Mouse (Mus musculus): ENCODE results near the gene Mlycd. TPM values are rescaled to one million over a fixed set of nuclear protein-coding genes. Genes with fewer than 3 reads are reported as not detected.

The Mlycd gene
- 5.1 and 5.6 TPM in 2 replicates for polyA plus RNA-seq (2012; rRNA removed)

GRCm38 (mm10) chr8:119394524-119395026, at the start of gene Mlycd:
TSS of gene Mlycd (plus strand) at chr8:119394878.

DNA sequence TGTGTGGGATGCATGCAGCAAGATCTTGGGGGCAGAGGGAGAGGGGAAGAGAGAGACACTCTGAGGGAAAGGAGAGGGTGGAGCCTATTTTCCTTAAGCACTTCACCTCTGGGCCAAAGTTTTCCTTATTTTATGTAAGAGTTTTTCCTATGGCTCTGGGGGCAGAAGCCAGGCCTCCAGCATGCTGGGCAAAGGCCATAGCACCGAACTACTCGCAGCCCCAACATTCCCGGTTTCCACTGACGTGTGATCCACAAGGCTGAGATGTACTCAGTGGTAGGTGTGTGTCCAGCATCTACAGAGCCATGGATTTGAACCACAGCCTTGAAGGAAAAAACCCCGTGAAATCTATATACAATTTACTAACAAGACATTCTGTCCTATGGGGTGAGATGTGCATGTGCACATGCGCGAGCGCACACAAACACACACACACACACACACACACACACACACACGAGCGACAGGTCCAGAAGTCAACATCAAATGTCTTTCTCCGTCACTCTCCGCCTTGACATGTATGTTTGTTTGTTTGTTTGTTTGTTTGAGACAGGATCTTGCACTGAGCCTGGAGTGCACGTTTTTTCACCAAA, 39.0 kb downstream of the Mlycd start, which contains the start of gene Osgin1:
Gene Osgin1, plus strand, starts transcription at position 543 of the 593 bp plus-strand sequence.

GRCm38 (mm10) chr8:119446211-119446989, 51.7 kb downstream of the Mlycd start, which contains the start of gene Necab2:
TSS of gene Necab2 (plus strand) at chr8:119446719.

Other genes with a start within 250 kb of the Mlycd start
- gene Hsbp1, start 50.4 kb upstream of the Mlycd start, polyA plus RNA-seq (2012; rRNA removed): 54.2 and 57.4 TPM in 2 replicates
- gene Osgin1, start 39.2 kb downstream of the Mlycd start, polyA plus RNA-seq (2012; rRNA removed): 15.8 and 17.9 TPM in 2 replicates
- 0.05 TPM in 2 replicates for gene Necab2, start 51.8 kb downstream of the Mlycd start, polyA plus RNA-seq (2012; rRNA removed)
- gene Slc38a8, start 106.8 kb downstream of the Mlycd start, polyA plus RNA-seq (2012; rRNA removed): 0.01 TPM in 1 of 2 replicates, not detected in the other
- gene Mbtps1, start 163.9 kb downstream of the Mlycd start, polyA plus RNA-seq (2012; rRNA removed): 21.2 and 25.1 TPM in 2 replicates
- gene Hsdl1, start 180.3 kb downstream of the Mlycd start, polyA plus RNA-seq (2012; rRNA removed): 7.5 and 8.0 TPM in 2 replicates
- gene Dnaaf1, start 180.4 kb downstream of the Mlycd start, polyA plus RNA-seq (2012; rRNA removed): 0.03 and 0.05 TPM in 2 replicates
- gene Taf1c, start 210.3 kb downstream of the Mlycd start, polyA plus RNA-seq (2012; rRNA removed): 5.6 and 6.9 TPM in 2 replicates
- not detected in 2 replicates for gene Adad2, start 217.9 kb downstream of the Mlycd start, polyA plus RNA-seq (2012; rRNA removed)
- not detected in 2 replicates for gene Kcng4, start 240.8 kb downstream of the Mlycd start, polyA plus RNA-seq (2012; rRNA removed)

Data from liver, embryonic 14 days (tissue).